Mouse (Mus musculus) right cerebral cortex, postnatal 14 days (tissue): Measurements from ENCODE around the gene Fgfr2.

ENCODE experiments used
- DNase-seq: peaks from one replicate; pipeline ENCODE4 v3.0.0; 2022

The Fgfr2 gene

GRCm38 (mm10) chr7:132308537-132309191, 814.5 kb downstream of the Fgfr2 start:
- no peak for DNase-seq

DNA sequence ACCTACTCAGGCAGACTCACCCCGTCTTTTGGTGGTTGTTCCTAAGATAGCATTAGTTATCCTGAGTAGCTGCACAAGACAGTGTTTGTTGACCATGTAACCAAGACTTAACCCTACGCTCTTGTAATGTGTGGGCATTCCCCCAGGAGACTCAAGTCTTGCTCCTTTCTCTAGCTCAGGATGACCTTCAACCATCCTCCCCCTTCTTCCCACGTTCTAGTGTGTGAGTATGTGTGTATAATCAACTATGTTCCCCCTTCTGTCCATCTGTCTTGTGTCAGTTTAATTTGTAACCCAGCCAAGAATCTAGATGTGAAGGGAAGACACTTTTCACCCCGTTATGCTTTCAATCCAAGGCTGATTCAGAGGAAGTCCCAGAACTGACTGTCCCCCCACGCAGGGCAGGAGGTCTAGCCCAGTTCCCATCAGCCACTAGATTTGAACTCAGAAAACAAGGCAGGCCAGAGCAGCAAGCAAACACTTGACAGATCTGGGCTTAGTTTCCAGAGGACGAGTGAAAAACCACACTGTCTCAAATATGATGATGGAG, 815.4 kb downstream of the Fgfr2 start:
- DNase-seq = no peak

DNA sequence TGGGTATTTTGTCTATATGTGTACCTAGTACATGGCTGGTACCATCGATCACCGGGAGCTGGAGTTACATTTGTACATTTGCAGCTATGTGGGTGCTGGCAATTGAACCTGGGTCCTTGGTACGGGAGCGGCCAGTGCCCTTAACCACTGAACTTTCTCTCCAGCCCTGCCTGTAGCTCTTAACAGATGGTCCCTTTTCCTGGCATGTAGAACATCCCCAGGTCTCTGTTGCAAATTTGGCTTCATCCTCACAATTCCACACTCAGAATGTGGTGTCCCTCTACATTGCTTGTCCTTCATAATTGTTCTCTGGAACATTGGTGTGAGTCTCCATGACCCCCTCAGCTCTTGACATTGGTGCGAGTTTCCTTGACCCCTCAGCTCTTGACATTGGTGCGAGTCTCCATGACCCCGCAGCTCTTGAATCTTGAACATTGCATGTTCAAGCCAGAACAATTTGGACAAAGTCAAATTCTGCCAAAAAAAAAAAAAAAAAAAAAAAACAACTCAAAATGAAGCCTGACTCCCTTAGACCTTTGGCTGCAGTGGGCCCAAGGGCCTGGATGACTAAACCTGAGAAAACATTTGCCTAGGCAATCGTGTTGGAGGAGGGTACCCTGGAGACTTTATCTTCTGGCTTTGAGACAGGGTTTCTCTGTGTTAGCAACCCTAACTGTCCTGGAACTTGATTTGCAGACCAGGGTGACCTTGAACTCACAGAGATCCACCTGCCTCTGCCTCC, 816.3 kb downstream of the Fgfr2 start:
- no peak for DNase-seq

GRCm38 (mm10) chr7:132305492-132306375, 817.4 kb downstream of the Fgfr2 start:
- DNase-seq = no peak

DNA sequence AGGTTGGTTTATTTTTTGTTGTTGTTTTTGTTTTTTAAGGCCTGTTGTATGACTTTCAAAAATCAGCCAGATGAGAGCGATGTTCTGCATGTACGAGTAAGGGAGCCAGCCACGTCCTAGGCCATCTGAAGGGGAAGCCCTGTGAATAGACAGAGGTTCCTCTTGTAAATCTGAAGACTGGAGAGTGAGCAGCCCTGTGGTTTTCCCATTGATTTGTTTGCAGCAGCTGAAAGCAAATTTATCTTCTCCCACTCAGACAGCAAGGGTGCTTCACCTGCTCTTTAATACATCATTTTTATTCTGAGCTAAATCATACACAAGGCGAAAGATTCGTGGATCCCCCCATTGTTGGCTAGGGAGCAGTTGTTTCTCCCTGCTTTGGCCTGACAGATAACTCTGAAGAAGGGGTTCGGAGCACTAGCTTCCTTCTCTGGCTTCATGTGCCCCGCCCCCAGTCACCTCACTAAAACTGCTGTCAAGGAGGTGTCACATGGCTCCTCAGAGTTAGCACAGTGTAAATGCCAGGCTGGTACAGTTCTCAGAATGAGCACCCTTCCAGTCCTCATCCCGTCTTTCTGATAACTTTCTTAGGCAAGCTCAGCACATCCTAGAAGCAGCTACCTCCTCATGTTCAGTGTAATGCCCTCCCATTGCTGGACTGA, 818.6 kb downstream of the Fgfr2 start:
- no peak for DNase-seq

GRCm38 (mm10) chr7:132303988-132304387, 819.2 kb downstream of the Fgfr2 start:
- DNase-seq = no peak

GRCm38 (mm10) chr7:132302508-132303241, 820.5 kb downstream of the Fgfr2 start:
- no peak for DNase-seq

DNA sequence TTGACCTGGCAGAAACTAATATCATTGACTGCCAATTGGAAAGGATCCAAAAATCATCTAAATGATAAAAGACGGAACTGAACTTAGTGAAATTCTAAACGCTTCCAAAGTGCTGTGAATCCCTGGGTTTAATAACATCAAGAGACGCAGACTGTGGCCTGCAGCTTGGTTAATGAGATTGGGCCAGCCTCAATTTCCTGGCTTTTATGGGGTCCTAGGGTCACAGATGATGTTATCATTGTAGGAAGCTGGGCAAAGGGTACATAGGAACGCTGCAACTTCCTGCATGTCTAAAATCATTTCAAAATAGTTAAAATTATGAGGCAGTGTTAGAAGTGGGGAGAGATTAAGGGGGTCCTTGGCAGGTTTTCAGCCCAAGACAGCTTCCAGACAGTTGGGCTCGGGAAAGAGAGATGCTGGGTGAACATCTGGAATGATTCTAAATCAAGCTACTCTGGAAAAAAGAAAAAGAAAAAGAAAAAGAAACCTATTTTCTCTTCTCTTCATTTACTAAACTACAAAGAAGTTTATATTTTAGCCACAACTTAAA, 823.4 kb downstream of the Fgfr2 start:
- DNase-seq = no peak

DNA sequence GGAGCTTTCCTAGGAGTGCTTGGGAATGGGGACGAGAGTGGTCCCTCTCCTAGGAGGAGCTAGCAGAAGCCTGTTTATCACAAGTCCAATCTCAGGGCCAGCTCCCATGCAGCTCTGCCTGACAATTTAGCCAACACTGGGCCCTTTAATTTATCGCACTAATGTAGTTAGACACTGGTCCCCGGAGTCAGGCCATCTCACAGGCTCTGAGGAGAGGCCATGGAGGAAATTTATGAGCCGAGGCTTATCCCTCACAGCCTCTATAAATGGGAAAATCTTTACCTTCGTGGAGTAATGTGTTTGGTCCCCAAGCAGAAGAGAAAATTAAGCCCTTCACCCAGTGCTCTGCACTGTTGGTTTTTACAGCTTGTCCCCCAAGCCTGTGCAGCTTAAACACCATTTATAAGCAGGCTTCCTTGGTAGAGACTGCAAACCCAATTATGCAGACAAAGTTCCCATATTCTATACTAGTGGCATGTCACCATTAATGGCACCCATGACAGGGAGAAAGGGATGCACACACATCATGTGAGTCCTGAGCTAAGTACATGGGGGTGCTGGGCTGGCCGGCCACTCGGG, 824.6 kb downstream of the Fgfr2 start:
- no peak for DNase-seq

GRCm38 (mm10) chr7:132296661-132297443, 826.3 kb downstream of the Fgfr2 start:
- no peak for DNase-seq

- DNase-seq = no peak
Observed at GRCm38 (mm10) chr7:132296132-132296531, 827.0 kb downstream of the Fgfr2 start.

DNA sequence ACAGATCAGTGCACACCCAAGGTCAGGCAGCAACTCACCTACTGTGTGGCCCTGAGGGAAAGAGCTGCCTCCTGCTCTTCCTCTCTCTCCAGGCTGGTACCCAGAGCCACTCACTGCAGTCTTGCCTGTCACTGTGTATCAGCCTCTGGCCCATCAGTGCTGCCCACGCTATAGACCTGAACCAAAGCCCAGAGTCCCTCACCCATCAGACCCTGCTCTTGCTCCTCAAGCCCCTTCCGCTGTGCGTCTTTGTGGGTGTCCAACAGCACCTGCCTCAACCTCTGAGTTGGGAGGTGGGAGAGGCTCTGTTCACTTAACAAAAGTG, 835.8 kb downstream of the Fgfr2 start:
- DNase-seq = no peak

- DNase-seq = no peak
Observed at GRCm38 (mm10) chr7:132286630-132287339, 836.4 kb downstream of the Fgfr2 start.

DNA sequence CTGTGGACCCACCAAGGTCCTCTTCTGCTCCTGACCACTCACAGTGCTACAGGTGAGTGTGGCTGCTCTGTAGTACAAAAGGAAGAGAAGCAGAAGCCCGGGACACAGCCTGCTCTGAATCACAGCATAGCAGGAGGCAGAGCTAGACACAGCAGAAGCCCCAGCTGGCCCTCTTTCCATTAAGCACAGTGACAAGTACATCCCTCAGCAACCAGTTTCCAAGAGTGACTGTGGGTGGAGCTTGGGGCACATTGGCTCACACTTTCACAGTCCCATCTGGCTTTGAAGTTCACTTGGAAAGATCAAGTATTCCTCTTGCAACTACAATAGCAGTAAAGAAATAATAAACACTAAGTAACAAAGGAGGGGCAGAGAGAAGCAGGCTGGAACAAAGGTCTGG, 838.4 kb downstream of the Fgfr2 start:
- no peak for DNase-seq

GRCm38 (mm10) chr7:132284048-132284737, 839.0 kb downstream of the Fgfr2 start:
- no peak for DNase-seq

- no peak for DNase-seq
Observed at GRCm38 (mm10) chr7:132282576-132282975, 840.6 kb downstream of the Fgfr2 start.

DNA sequence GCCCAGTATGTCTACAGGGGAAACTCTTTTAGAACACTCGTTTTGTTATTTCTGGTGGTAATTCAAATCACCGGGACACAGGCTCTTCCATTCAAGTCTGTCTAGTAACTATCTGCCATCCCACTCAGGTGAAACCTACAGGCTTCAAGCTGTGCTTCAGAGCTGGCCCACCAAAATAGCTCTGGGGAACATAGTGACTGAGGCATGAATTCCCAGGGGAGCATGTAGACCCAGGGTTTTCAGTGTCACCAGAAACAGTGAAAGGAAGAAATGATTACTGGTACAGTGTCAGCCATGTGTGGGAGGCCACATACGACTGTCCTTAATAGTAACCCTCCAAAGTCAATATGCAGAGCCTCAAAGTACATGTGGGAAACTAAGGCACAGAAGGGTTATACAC, 841.0 kb downstream of the Fgfr2 start:
- no peak for DNase-seq

DNA sequence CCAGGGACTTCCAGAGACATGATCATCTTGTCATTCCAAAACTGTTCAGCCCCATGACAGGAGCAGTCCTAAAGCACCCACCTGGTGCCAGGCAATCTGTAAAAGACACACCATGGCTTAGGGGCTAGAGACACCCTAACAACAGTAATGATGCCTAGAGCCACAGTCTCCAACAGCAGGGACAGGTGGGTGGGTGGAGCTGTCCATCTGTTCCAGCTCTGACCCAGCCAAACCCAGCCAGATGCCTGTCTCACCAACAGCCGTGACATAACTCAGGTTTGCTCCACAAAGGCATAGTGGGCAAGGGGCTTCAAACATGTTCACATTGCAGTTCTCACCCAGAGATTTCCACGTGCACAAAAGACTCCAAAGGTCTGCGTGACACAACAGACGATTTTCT, 841.4 kb downstream of the Fgfr2 start:
- no peak for DNase-seq

- DNase-seq = no peak
Observed at GRCm38 (mm10) chr7:132278658-132279057, 844.5 kb downstream of the Fgfr2 start.
